In the genomic region with DNA sequence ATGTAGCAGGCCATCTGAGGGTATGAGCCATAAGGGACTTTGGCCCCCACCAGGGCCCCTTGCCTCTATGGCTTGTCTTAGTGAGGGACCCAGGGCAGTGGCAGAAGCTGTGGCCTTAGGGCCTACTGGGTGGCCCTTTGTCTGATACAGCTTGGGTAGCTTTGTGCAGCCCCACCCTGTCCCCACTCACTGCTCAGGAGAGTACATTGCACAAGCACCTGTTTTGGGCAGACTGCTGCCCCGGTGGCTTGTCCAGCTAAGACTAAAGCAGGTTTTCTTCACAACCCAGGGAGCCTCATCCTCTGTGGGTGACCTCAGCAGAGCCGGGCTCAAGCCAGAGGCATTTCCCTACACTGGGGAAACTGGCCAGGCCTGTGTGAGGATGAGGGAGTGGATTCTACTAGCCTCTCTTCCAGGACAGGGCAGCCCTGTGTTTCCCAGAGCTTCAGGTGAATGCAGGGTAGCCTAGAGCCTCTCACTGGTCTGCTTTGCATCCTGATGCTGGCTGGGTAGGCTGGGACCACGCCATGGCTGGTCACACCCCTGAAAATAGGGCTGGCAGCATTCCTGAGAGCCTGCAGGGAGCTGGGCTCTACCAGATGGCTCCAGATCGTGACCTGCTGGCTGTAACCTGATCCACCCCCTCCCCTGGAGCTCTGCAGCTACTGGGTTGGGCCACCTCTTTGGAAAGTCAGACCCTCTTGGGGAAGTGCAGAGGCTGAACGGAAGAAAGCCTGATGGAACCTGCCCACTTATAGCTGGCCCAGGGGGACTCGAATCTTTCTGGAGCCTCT, we compare ENCODE assay signal across 9 mouse cellular contexts. TPM values are rescaled to one million over a fixed set of nuclear protein-coding genes. Genes with fewer than 3 reads are reported as not detected.
DNase-seq lines count a peak whose midpoint lies in the region; ATAC-seq and TF ChIP-seq lines count a peak whose summit lies in the region.
"Had no signal": no experiment of that assay in that cellular context is flagged by ENCODE, and none has a peak within 500 bp of the region (broad histone marks: within the 10 kb centered on the region; RNA-seq: fewer than 3 reads in every experiment).

No protein-coding gene starts in this region.

- no peak for DNase-seq in forebrain, postnatal 0 days
- DNase-seq in embryo, embryonic 11 days, result peak; percentile 84
- peak; percentile 76 for DNase-seq in kidney, postnatal 10 days
- DNase-seq in ovary, postnatal 14 days (ENCODE audit: low spot score), result peak; percentile 54
- DNase-seq in spleen, adult 12 weeks (ENCODE audit: low spot score), result no peak

- no peak overlapping the region for H3K27ac ChIP-seq in forebrain, embryonic 13.5 days
- H3K27ac ChIP-seq in forebrain, postnatal 0 days (ENCODE audit: low read depth, low read length), result no peak overlapping the region
- peak overlapping the region; percentile 91 to 96 for H3K27ac ChIP-seq in heart, embryonic 14.5 days (replicated peaks in 1 of 2; ENCODE audit: control insufficient read depth in 1 of 2, insufficient read depth in 1 of 2, low read depth in 2 of 2, low read length in 2 of 2)

- H3K9me3 ChIP-seq in forebrain, embryonic 13.5 days (replicated peaks), result no peaks in the 10 kb centered on the region
- no peaks in the 10 kb centered on the region for H3K9me3 ChIP-seq in forebrain, postnatal 0 days (ENCODE audit: low read length)
- no peaks in the 10 kb centered on the region for H3K9me3 ChIP-seq in heart, embryonic 14.5 days (ENCODE audit: control insufficient read depth, low read length)

- peaks cover 15% of the 10 kb centered on the region for H3K4me1 ChIP-seq in forebrain, embryonic 13.5 days
- H3K4me1 ChIP-seq in forebrain, postnatal 0 days (ENCODE audit: insufficient read depth), result no peaks in the 10 kb centered on the region
- H3K4me1 ChIP-seq in heart, embryonic 14.5 days (ENCODE audit: control insufficient read depth in 2 of 2, insufficient read depth in 2 of 2, low read length in 2 of 2), result peaks cover 59 to 65% of the 10 kb centered on the region in 2 experiments

- WGBS in forebrain, embryonic 13.5 days, result 10% methylated on average over 6 of the region's 6 CpGs
- WGBS in forebrain, postnatal 0 days, result 20% methylated on average over 6 of the region's 6 CpGs
- 10% methylated on average over 6 of the region's 6 CpGs for WGBS in heart, embryonic 14.5 days

- no peak overlapping the region for H3K4me2 ChIP-seq in forebrain, embryonic 13.5 days
- no peak overlapping the region for H3K4me2 ChIP-seq in forebrain, postnatal 0 days (ENCODE audit: low read depth)
- peak overlapping the region; percentile 54 for H3K4me2 ChIP-seq in heart, embryonic 14.5 days (ENCODE audit: low read length)

- no peak for TF ChIP-seq CTCF in forebrain, postnatal 0 days (IDR thresholded peaks at IDR 0.05; ENCODE audit: low read depth)

- H3K27me3 ChIP-seq in forebrain, embryonic 13.5 days, result no peaks in the 10 kb centered on the region
- H3K27me3 ChIP-seq in forebrain, postnatal 0 days (ENCODE audit: insufficient read depth, low read length), result no peaks in the 10 kb centered on the region
- no peaks in the 10 kb centered on the region for H3K27me3 ChIP-seq in heart, embryonic 14.5 days (ENCODE audit: control insufficient read depth, insufficient read depth, low read length)

- no peak overlapping the region for H3K4me3 ChIP-seq in forebrain, embryonic 13.5 days
- H3K4me3 ChIP-seq in forebrain, postnatal 0 days (ENCODE audit: low read depth, low read length), result no peak overlapping the region
- H3K4me3 ChIP-seq in heart, embryonic 14.5 days (ENCODE audit: control insufficient read depth in 1 of 2, insufficient read depth in 1 of 2, low read depth in 1 of 2, low read length in 2 of 2), result no peak overlapping the region

- 0 out of 2 replicates have a peak overlapping the region, but pooled peaks have one; percentile 5 for H3K9ac ChIP-seq in forebrain, embryonic 13.5 days
- no peak overlapping the region for H3K9ac ChIP-seq in forebrain, postnatal 0 days
- peak overlapping the region; percentile 63 for H3K9ac ChIP-seq in heart, embryonic 14.5 days (ENCODE audit: low read length)

- no peak for ATAC-seq in forebrain, embryonic 13.5 days
- no peak for ATAC-seq in forebrain, postnatal 0 days
- ATAC-seq in heart, embryonic 14.5 days (ENCODE audit: insufficient number of reproducible peaks, insufficient read depth, low FRiP score, low read depth), result peak; percentile 76
- ATAC-seq in erythroid progenitor cell, adult 5-6 weeks (replicated peaks; ENCODE audit: low FRiP score, poor library complexity, severe bottlenecking), result no peak

- no peaks in the 10 kb centered on the region for H3K36me3 ChIP-seq in forebrain, embryonic 13.5 days (ENCODE audit: poor library complexity, severe bottlenecking)
- H3K36me3 ChIP-seq in forebrain, postnatal 0 days (ENCODE audit: insufficient read depth), result no peaks in the 10 kb centered on the region
- peaks cover 3% of the 10 kb centered on the region; the same call in 1 of the 2 replicates for H3K36me3 ChIP-seq in heart, embryonic 14.5 days (ENCODE audit: control insufficient read depth, insufficient read depth, low read length)

RNA-seq across cellular contexts. Expression of a gene that starts 17.9 kb away (rescaled TPM):
- 0.48 and 1.2 TPM in 2 replicates for polyA plus RNA-seq in forebrain, embryonic 13.5 days (2015; fragmentation: Nextera tagmentation; extraction: Ambion mirVana)
- total RNA-seq in forebrain, postnatal 0 days (2014; rRNA removed), result 0.77 and 1.00 TPM in 2 replicates
- polyA plus RNA-seq in forebrain, postnatal 0 days (2015; fragmentation: Nextera tagmentation; extraction: Ambion mirVana), result 1.1 and 2.0 TPM in 2 replicates
- polyA plus RNA-seq in heart, embryonic 14.5 days (2014; fragmentation: Nextera tagmentation; extraction: Ambion mirVana), result 28.1 and 31.1 TPM in 2 replicates
- total RNA-seq in erythroid progenitor cell, adult 5-6 weeks (2015; ENCODE audit: low replicate concordance), result not detected in 2 replicates
- total RNA-seq in erythroid progenitor cell, adult 5-6 weeks (2017; ENCODE audit: low replicate concordance), result not detected in 2 replicates
- polyA plus RNA-seq: C2C12 had no signal

RNA-seq across cellular contexts. Expression of a gene that starts 29.6 kb away (rescaled TPM):
- 1.3 and 1.7 TPM in 2 replicates for polyA plus RNA-seq in forebrain, embryonic 13.5 days (2015; fragmentation: Nextera tagmentation; extraction: Ambion mirVana)
- 1.0 and 1.3 TPM in 2 replicates for total RNA-seq in forebrain, postnatal 0 days (2014; rRNA removed)
- 1.1 and 1.2 TPM in 2 replicates for polyA plus RNA-seq in forebrain, postnatal 0 days (2015; fragmentation: Nextera tagmentation; extraction: Ambion mirVana)
- polyA plus RNA-seq in heart, embryonic 14.5 days (2014; fragmentation: Nextera tagmentation; extraction: Ambion mirVana), result 3.9 and 4.4 TPM in 2 replicates
- total RNA-seq in erythroid progenitor cell, adult 5-6 weeks (2015; ENCODE audit: low replicate concordance), result not detected in 2 replicates
- total RNA-seq in erythroid progenitor cell, adult 5-6 weeks (2017; ENCODE audit: low replicate concordance), result not detected in 2 replicates

RNA-seq across cellular contexts. Expression of a gene that starts 55.0 kb away (rescaled TPM):
- 108 and 122 TPM in 2 replicates for polyA plus RNA-seq in forebrain, embryonic 13.5 days (2015; fragmentation: Nextera tagmentation; extraction: Ambion mirVana)
- 71.5 and 86.5 TPM in 2 replicates for total RNA-seq in forebrain, postnatal 0 days (2014; rRNA removed)
- 91.8 and 101 TPM in 2 replicates for polyA plus RNA-seq in forebrain, postnatal 0 days (2015; fragmentation: Nextera tagmentation; extraction: Ambion mirVana)
- polyA plus RNA-seq in heart, embryonic 14.5 days (2014; fragmentation: Nextera tagmentation; extraction: Ambion mirVana), result 31.3 and 41.1 TPM in 2 replicates
- total RNA-seq in erythroid progenitor cell, adult 5-6 weeks (2015; ENCODE audit: low replicate concordance), result 10.9 and 13.7 TPM in 2 replicates
- 6.2 and 21.0 TPM in 2 replicates for total RNA-seq in erythroid progenitor cell, adult 5-6 weeks (2017; ENCODE audit: low replicate concordance)

Comparison
In these comparisons a context has a peak if more than half of its experiments do, and no peak if none do; other contexts are left out.
1. H3K27ac ChIP-seq: peak in heart, embryonic 14.5 days (2 of 2); none in forebrain, embryonic 13.5 days (single experiment) and forebrain, postnatal 0 days (single experiment).
2. DNase-seq: peak in embryo, embryonic 11 days (single experiment), kidney, postnatal 10 days (single experiment) and ovary, postnatal 14 days (single experiment); none in forebrain, postnatal 0 days (single experiment) and spleen, adult 12 weeks (single experiment).